Comparison of ENCODE assay signal across 7 mouse cellular contexts in the genomic region with DNA sequence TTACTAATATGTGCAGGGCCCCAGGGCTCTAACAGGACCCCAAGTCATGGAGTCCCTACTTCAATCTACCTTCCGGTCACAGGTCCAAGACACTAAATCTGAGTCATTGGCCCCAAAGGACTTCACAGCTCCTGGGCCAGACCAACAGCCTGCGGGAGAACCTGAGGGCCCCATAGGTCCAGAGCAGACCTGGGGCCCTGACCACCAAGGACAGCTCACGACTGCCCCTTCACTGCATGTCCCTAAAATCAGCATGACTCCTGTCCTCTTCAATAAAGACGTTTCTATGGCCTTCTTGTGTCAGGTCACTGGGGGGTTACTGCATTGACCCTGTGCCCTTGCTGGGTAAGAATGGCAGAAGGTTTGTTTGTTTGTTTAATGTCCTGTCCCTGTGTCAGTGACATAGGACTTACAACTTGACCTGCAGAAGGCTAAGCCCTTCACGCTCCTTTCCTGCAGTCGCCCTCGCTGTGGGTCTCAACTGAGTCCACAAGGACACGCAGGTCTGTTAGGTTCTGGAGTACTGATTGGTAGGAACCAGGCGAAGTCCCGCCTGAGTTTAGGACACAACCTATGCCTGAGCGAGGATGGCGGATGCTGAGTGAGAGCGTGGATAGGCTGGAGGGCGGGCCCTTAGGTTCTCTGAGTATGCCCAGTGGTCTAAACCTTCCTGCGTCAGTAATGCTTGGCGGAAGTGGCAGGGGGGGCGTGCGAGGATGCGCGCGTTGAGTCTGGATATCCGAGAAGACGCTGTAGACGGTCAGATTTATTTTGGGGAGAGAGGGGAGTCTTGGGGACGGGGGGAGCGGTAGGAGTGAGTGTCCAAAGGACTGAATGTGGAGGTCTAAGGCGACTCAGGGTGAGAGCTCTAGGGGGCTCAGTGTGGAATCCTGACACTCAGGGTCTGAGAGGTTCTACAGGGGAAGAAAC. TPM values are rescaled to one million over a fixed set of nuclear protein-coding genes. Genes with fewer than 3 reads are reported as not detected.
DNase-seq lines count a peak whose midpoint lies in the region; ATAC-seq lines count a peak whose summit lies in the region.

A gene (plus strand): TSS at position 642 of the 930 bp plus-strand sequence.

- peak; percentile 100 for ATAC-seq in intestine, embryonic 16.5 days
- ATAC-seq in midbrain, embryonic 11.5 days (ENCODE audit: low FRiP score), result peak; percentile 100

- peaks cover 14% of the 10 kb centered on the region for H3K4me1 ChIP-seq in intestine, embryonic 16.5 days (ENCODE audit: control insufficient read depth, insufficient read depth, low read length)
- peaks cover 13% of the 10 kb centered on the region for H3K4me1 ChIP-seq in midbrain, embryonic 11.5 days (ENCODE audit: control insufficient read depth, insufficient read depth, low read length)

- H3K36me3 ChIP-seq in intestine, embryonic 16.5 days (ENCODE audit: control insufficient read depth, insufficient read depth, low read length), result no peaks in the 10 kb centered on the region
- H3K36me3 ChIP-seq in midbrain, embryonic 11.5 days (ENCODE audit: control insufficient read depth, insufficient read depth, low read length), result peaks cover 10% of the 10 kb centered on the region

- H3K9me3 ChIP-seq in intestine, embryonic 16.5 days (ENCODE audit: control insufficient read depth, low read length), result no peaks in the 10 kb centered on the region
- H3K9me3 ChIP-seq in midbrain, embryonic 11.5 days (ENCODE audit: control insufficient read depth, low read length), result no peaks in the 10 kb centered on the region

- H3K27ac ChIP-seq in intestine, embryonic 16.5 days (ENCODE audit: low read length), result peak within 1 kb of the TSS; percentile 79
- peak within 1 kb of the TSS; percentile 37; the same call in 1 of the 2 replicates for H3K27ac ChIP-seq in midbrain, embryonic 11.5 days (ENCODE audit: low read depth, low read length)

- WGBS in intestine, embryonic 16.5 days, result 4% methylated on average over 27 of the region's 27 CpGs
- WGBS in midbrain, embryonic 11.5 days, result 5% methylated on average over 27 of the region's 27 CpGs

- DNase-seq in adrenal gland, adult 8-10 months, result peak; percentile 96
- DNase-seq in embryo, embryonic 9.5 days (ENCODE audit: extremely low spot score), result peak; percentile 90
- DNase-seq in gastrocnemius, postnatal 4 days (ENCODE audit: low spot score in 2 of 2), result peak; percentile 69 to 90
- DNase-seq in left cerebral cortex, postnatal 36 days (ENCODE audit: low spot score in 2 of 2), result peak; percentile 93
- peak; percentile 95 for DNase-seq in midbrain, embryonic 11.5 days (ENCODE audit: low spot score, missing footprints)
- DNase-seq in skeletal muscle tissue, adult 2 months (ENCODE audit: low read depth, low spot score), result peak; percentile 97

- H3K27me3 ChIP-seq in intestine, embryonic 16.5 days (replicated peaks; ENCODE audit: control insufficient read depth, insufficient read depth, low read length), result no peaks in the 10 kb centered on the region
- H3K27me3 ChIP-seq in midbrain, embryonic 11.5 days (ENCODE audit: control insufficient read depth, insufficient read depth, low read length), result no peaks in the 10 kb centered on the region

- intact Hi-C loops in left cerebral cortex, postnatal 36 days (cut with DNase I), result no loop called here

- peak within 1 kb of the TSS; percentile 67 for H3K4me3 ChIP-seq in intestine, embryonic 16.5 days (ENCODE audit: low read length)
- H3K4me3 ChIP-seq in midbrain, embryonic 11.5 days (ENCODE audit: low read depth, low read length), result peak within 1 kb of the TSS; percentile 53

- peak within 1 kb of the TSS; percentile 69 for H3K9ac ChIP-seq in intestine, embryonic 16.5 days (ENCODE audit: low read depth, low read length)
- peak within 1 kb of the TSS; percentile 72 for H3K9ac ChIP-seq in midbrain, embryonic 11.5 days (ENCODE audit: low read length)

- peak within 1 kb of the TSS; percentile 84 for H3K4me2 ChIP-seq in intestine, embryonic 16.5 days (ENCODE audit: low read depth, low read length)
- H3K4me2 ChIP-seq in midbrain, embryonic 11.5 days, result peak within 1 kb of the TSS; percentile 73

RNA-seq across cellular contexts. Expression of the gene that starts here (rescaled TPM):
- 100 to 1,000 TPM in 1 of 4 experiments, 10 to 100 TPM in 3; 60.5 to 112 (median 82.7) TPM for total RNA-seq in adrenal gland, adult 8-10 months (2022)
- total RNA-seq in gastrocnemius, postnatal 4 days (2021), result 10 to 100 TPM; 25.0 to 26.5 TPM
- 68.8 and 70.6 TPM in 2 replicates for polyA plus RNA-seq in intestine, embryonic 16.5 days (2015; fragmentation: Nextera tagmentation; extraction: Ambion mirVana)
- 10 to 100 TPM; 58.7 to 65.2 TPM for total RNA-seq in left cerebral cortex, postnatal 36 days (2021)
- polyA plus RNA-seq in midbrain, embryonic 11.5 days (2014; fragmentation: Nextera tagmentation; extraction: Ambion mirVana), result 84.3 and 86.0 TPM in 2 replicates

Comparison
In these comparisons a context has a peak if more than half of its experiments do, and no peak if none do; other contexts are left out.
1. Peak in every context shown above with its lines: DNase-seq, ATAC-seq, H3K4me3 ChIP-seq and H3K27ac ChIP-seq.